Mouse (Mus musculus): ENCODE data around the gene Gm9747.

Gene Gm9747

GRCm38 (mm10) chr1:82232812-82233211, at the start of gene Gm9747:
Gene Gm9747, plus strand, starts transcription at chr1:82233112.
- DNase-seq = no peak

- DNase-seq = no peak
These were observed 48.9 kb upstream of the Gm9747 start for GRCm38 (mm10) chr1:82183913-82184442.

- DNase-seq = no peak
These were observed 44.2 kb upstream of the Gm9747 start for GRCm38 (mm10) chr1:82188549-82189231.

GRCm38 (mm10) chr1:82189516-82189915, 43.4 kb upstream of the Gm9747 start:
- DNase-seq = no peak

GRCm38 (mm10) chr1:82191579-82191978, 41.3 kb upstream of the Gm9747 start:
- DNase-seq = no peak

GRCm38 (mm10) chr1:82199918-82200317, 33.0 kb upstream of the Gm9747 start:
- DNase-seq = no peak

GRCm38 (mm10) chr1:82200636-82201035, 32.3 kb upstream of the Gm9747 start:
- DNase-seq = no peak

GRCm38 (mm10) chr1:82207511-82207910, 25.4 kb upstream of the Gm9747 start:
- no peak for DNase-seq

- no peak for DNase-seq
These were observed 12.1 kb upstream of the Gm9747 start for GRCm38 (mm10) chr1:82220673-82221396.

- DNase-seq = no peak
These were observed 11.4 kb upstream of the Gm9747 start for GRCm38 (mm10) chr1:82221462-82221861.

GRCm38 (mm10) chr1:82223042-82223795, 9.7 kb upstream of the Gm9747 start:
- no peak for DNase-seq

GRCm38 (mm10) chr1:82228841-82229240, 4.1 kb upstream of the Gm9747 start:
- no peak for DNase-seq

- DNase-seq = no peak
These were observed 1.7 kb downstream of the Gm9747 start for GRCm38 (mm10) chr1:82234616-82235015.

- no peak for DNase-seq
These were observed 2.7 kb downstream of the Gm9747 start for GRCm38 (mm10) chr1:82235455-82236104.

GRCm38 (mm10) chr1:82238245-82238644, 5.3 kb downstream of the Gm9747 start:
- DNase-seq = no peak

GRCm38 (mm10) chr1:82239409-82240201, 6.7 kb downstream of the Gm9747 start:
- no peak for DNase-seq

GRCm38 (mm10) chr1:82243260-82243825, 10.4 kb downstream of the Gm9747 start:
- no peak for DNase-seq

GRCm38 (mm10) chr1:82245002-82245401, 12.1 kb downstream of the Gm9747 start:
- DNase-seq = no peak

- DNase-seq = no peak
These were observed 14.5 kb downstream of the Gm9747 start for GRCm38 (mm10) chr1:82247221-82247951.

GRCm38 (mm10) chr1:82253789-82254445, 21.0 kb downstream of the Gm9747 start:
- no peak for DNase-seq

Data from liver (tissue).